Mouse (Mus musculus) mature B cell (primary cell): ENCODE measurements around the gene Myh6.

ENCODE experiments used
- in situ Hi-C: fragments of 300-500 bp; cut with MboI; formaldehyde crosslinking; loops from 2 replicates; pipeline ENCODE4 v1.14.3; 2019

The Myh6 gene

GRCm38 (mm10) chr14:54935904-54936830 is 30.6 kb downstream of the Myh6 start, which contains the start of gene Cmtm5:
Gene Cmtm5 (plus strand): TSS chr14:54936261.
- in situ Hi-C loops: no loop called here

- in situ Hi-C loops: no loop called here
Observed at GRCm38 (mm10) chr14:54932645-54933150, 34.0 kb downstream of the Myh6 start, which contains the start of gene Il25. Gene Il25 (plus strand): TSS chr14:54932695.

GRCm38 (mm10) chr14:54930431-54930830 is 36.3 kb downstream of the Myh6 start:
- in situ Hi-C loops: no loop called here

- in situ Hi-C loops: no loop called here
Observed at GRCm38 (mm10) chr14:54929801-54930200, 36.9 kb downstream of the Myh6 start.

- in situ Hi-C loops: no loop called here
Observed at GRCm38 (mm10) chr14:54927296-54927695, 39.4 kb downstream of the Myh6 start.

- in situ Hi-C loops: no loop called here
Observed at GRCm38 (mm10) chr14:54926401-54927158, 40.1 kb downstream of the Myh6 start.

GRCm38 (mm10) chr14:54925349-54926342 is 41.1 kb downstream of the Myh6 start, which contains the start of gene Efs:
Gene Efs (minus strand): TSS chr14:54926126.
- in situ Hi-C loops: no loop called here

- in situ Hi-C loops: no loop called here
Observed at GRCm38 (mm10) chr14:54924641-54925348, 41.9 kb downstream of the Myh6 start.

GRCm38 (mm10) chr14:54920076-54920685 is 46.5 kb downstream of the Myh6 start:
- in situ Hi-C loops: no loop called here

GRCm38 (mm10) chr14:54913343-54913742 is 53.4 kb downstream of the Myh6 start:
- in situ Hi-C loops: no loop called here

- in situ Hi-C loops: no loop called here
Observed at GRCm38 (mm10) chr14:54912886-54913285, 53.8 kb downstream of the Myh6 start, which contains the start of gene Slc22a17. Gene Slc22a17 (minus strand): TSS chr14:54913132.

- in situ Hi-C loops: no loop called here
Observed at GRCm38 (mm10) chr14:54912109-54912850, 54.4 kb downstream of the Myh6 start.

- in situ Hi-C loops: loop anchor here (10.0 kb wide), 1 partner anchor 106 kb away; the partner anchor contains the start of gene Ngdn
Observed at GRCm38 (mm10) chr14:54908682-54909081, 58.0 kb downstream of the Myh6 start.

- in situ Hi-C loops: loop anchor here (10.0 kb wide), 1 partner anchor 111 kb away; the partner anchor contains the start of gene Ngdn
Observed at GRCm38 (mm10) chr14:54903641-54904040, 63.1 kb downstream of the Myh6 start.

GRCm38 (mm10) chr14:54900383-54900782 is 66.3 kb downstream of the Myh6 start:
- in situ Hi-C loops: loop anchor here (10.0 kb wide), 1 partner anchor 114 kb away; the partner anchor contains the start of gene Ngdn

- in situ Hi-C loops: no loop called here
Observed at GRCm38 (mm10) chr14:54897445-54897844, 69.3 kb downstream of the Myh6 start.

GRCm38 (mm10) chr14:54894296-54895151 is 72.2 kb downstream of the Myh6 start:
- in situ Hi-C loops: no loop called here

- in situ Hi-C loops: no loop called here
Observed at GRCm38 (mm10) chr14:54893651-54894181, 73.0 kb downstream of the Myh6 start.
